Mouse (Mus musculus): ENCODE results near the gene Kti12. TPM values are rescaled to one million over a fixed set of nuclear protein-coding genes. Genes with fewer than 3 reads are reported as not detected.

Kti12 gene
- total and polyA plus RNA-seq, 3 experiments: 36.1 to 81.3 (median 66.0) TPM

- DNase-seq (ENCODE audit: extremely low read depth): peak; percentile 87
- peak within 1 kb of the TSS; percentile 98 for H3K27ac ChIP-seq (ENCODE audit: insufficient read depth, low read depth)
- in situ Hi-C loops (cut with MboI; ENCODE audit: low pct_ligation_motif_present, low pct_unique_long_range_greater_than_20kb, low sequenced_read_pairs): no loop called here
- no peaks in the 10 kb centered on the region for H3K9me3 ChIP-seq (replicated peaks; ENCODE audit: low read length)
- peaks cover 0 to 42% of the 10 kb centered on the region in 2 experiments; a peak in 2 of 4 replicates for H3K4me1 ChIP-seq (ENCODE audit: control insufficient read depth in 1 of 2, insufficient read depth in 2 of 2)
- dilution Hi-C loops (cut with MboI; ENCODE audit: extremely low pct_ligation_motif_present, extremely low pct_unique_long_range_greater_than_20kb, low sequenced_read_pairs): no loop called here
- H3K9ac ChIP-seq (ENCODE audit: insufficient read depth, low read depth): peak within 1 kb of the TSS; percentile 98
- peak within 1 kb of the TSS; percentile 83 for H3K4me2 ChIP-seq (ENCODE audit: insufficient read depth, low read depth, poor library complexity, severe bottlenecking)
- H3K36me3 ChIP-seq (replicated peaks in 1 of 2; ENCODE audit: control insufficient read depth in 1 of 2, insufficient read depth in 1 of 2, low read length in 1 of 2): peaks cover 8 to 25% of the 10 kb centered on the region in 2 experiments
- peaks cover 48% of the 10 kb centered on the region for H3K79me2 ChIP-seq (replicated peaks; ENCODE audit: control insufficient read depth, extremely low read depth, insufficient read depth, poor library complexity, severe bottlenecking)
- no peaks in the 10 kb centered on the region for H3K27me3 ChIP-seq (replicated peaks)
- peak within 1 kb of the TSS; percentile 72 to 89 (median 76) for H3K4me3 ChIP-seq (replicated peaks in 1 of 3; ENCODE audit: low read depth in 2 of 3, low read length in 2 of 3, poor library complexity in 1 of 3)
- TF ChIP-seq KAT2A (IDR thresholded peaks at IDR 0.05; ENCODE audit: insufficient replicate concordance, low read length) (peak; percentile 41; the same call in 1 of the 2 replicates), USF2 (conservative IDR thresholded peaks at IDR 0.05; ENCODE audit: low read depth, low read length) (no peak), ZKSCAN1 (IDR thresholded peaks at IDR 0.05; ENCODE audit: borderline replicate concordance, low read depth, low read length) (no peak), GABPA (IDR thresholded peaks at IDR 0.05; ENCODE audit: insufficient replicate concordance, low read depth, low read length) (no peak), ZC3H11A (IDR thresholded peaks at IDR 0.05; ENCODE audit: low read depth, low read length) (no peak), ETS1 (conservative IDR thresholded peaks at IDR 0.05; ENCODE audit: low read depth, low read length) (no peak; the same call in 1 of the 2 replicates), UBTF (IDR thresholded peaks at IDR 0.05; ENCODE audit: low read depth, low read length) (no peak), MAX (IDR thresholded peaks at IDR 0.05; ENCODE audit: low read length) (peak; percentile 45), BHLHE40 (IDR thresholded peaks at IDR 0.05; ENCODE audit: low read depth, low read length) (0 out of 2 replicates have a peak, but pooled peaks have one; percentile 6), RAD21 (IDR thresholded peaks at IDR 0.05; ENCODE audit: low read depth, low read length) (no peak), POLR2A (IDR thresholded peaks at IDR 0.05; ENCODE audit: low read depth, low read length) (peak; percentile 76), USF1 (IDR thresholded peaks at IDR 0.05; ENCODE audit: low read depth, low read length) (no peak), MXI1 (IDR thresholded peaks at IDR 0.05; ENCODE audit: low read depth, low read length) (peak; percentile 60; the same call in 1 of the 2 replicates), SMC3 (IDR thresholded peaks at IDR 0.05; ENCODE audit: low read depth, low read length) (no peak), NRF1 (IDR thresholded peaks at IDR 0.05; ENCODE audit: low read depth, low read length) (0 out of 2 replicates have a peak, but pooled peaks have one; percentile 11), MAZ (IDR thresholded peaks at IDR 0.05; ENCODE audit: low read depth, low read length) (peak; percentile 95), MEF2A (IDR thresholded peaks at IDR 0.05; ENCODE audit: borderline replicate concordance, low read depth, low read length) (0 out of 2 replicates have a peak, but pooled peaks have one; percentile 24), TBP (conservative IDR thresholded peaks at IDR 0.05; ENCODE audit: low read depth, low read length) (peak; percentile 97), SIN3A (IDR thresholded peaks at IDR 0.05; ENCODE audit: low read length) (peak; percentile 76; the same call in 1 of the 2 replicates), IRF4 (IDR thresholded peaks at IDR 0.05; ENCODE audit: low read depth, low read length) (peak; percentile 35; the same call in 1 of the 2 replicates), CHD2 (IDR thresholded peaks at IDR 0.05; ENCODE audit: low read length) (0 out of 2 replicates have a peak, but pooled peaks have one; percentile 49), CHD1 (IDR thresholded peaks at IDR 0.05; ENCODE audit: low read depth, low read length) (no peak; the same call in 1 of the 2 replicates), MAFK (IDR thresholded peaks at IDR 0.05; ENCODE audit: insufficient replicate concordance, low read length) (0 out of 2 replicates have a peak, but pooled peaks have one; percentile 8), POLR2AphosphoS2 (IDR thresholded peaks at IDR 0.05; ENCODE audit: low read depth, low read length) (peak; percentile 90; the same call in 1 of the 2 replicates), HCFC1 (IDR thresholded peaks at IDR 0.05; ENCODE audit: low read depth, low read length) (peak; percentile 79), E2F4 (IDR thresholded peaks at IDR 0.05; ENCODE audit: insufficient replicate concordance, low read depth, low read length) (peak; percentile 90; the same call in 1 of the 2 replicates), JUN (IDR thresholded peaks at IDR 0.05; ENCODE audit: insufficient read depth, low read depth, low read length) (no peak), MYC (IDR thresholded peaks at IDR 0.05; ENCODE audit: low read depth, low read length) (peak; percentile 7; the same call in 1 of the 2 replicates), RCOR1 (conservative IDR thresholded peaks at IDR 0.05; ENCODE audit: low read depth, low read length) (peak; percentile 72; the same call in 1 of the 2 replicates), PAX5 (IDR thresholded peaks at IDR 0.05; ENCODE audit: low read length) (no peak), JUND (conservative IDR thresholded peaks at IDR 0.05; ENCODE audit: low read depth, low read length) (no peak), TCF12 (IDR thresholded peaks at IDR 0.05; ENCODE audit: low read depth, low read length) (peak; percentile 71; the same call in 1 of the 2 replicates), CTCF (conservative IDR thresholded peaks at IDR 0.05 in 1 of 2, IDR thresholded peaks at IDR 0.05 in 1 of 2; ENCODE audit: low read depth in 2 of 2, low read length in 2 of 2) (no peak), ZMIZ1 (IDR thresholded peaks at IDR 0.05; ENCODE audit: low read depth, low read length) (peak; percentile 92), ELF1 (IDR thresholded peaks at IDR 0.05; ENCODE audit: low read depth, low read length) (no peak; the same call in 1 of the 2 replicates), EP300 (IDR thresholded peaks at IDR 0.05; ENCODE audit: low read length) (no peak), ZNF384 (IDR thresholded peaks at IDR 0.05; ENCODE audit: low read depth, low read length) (peak; percentile 98)
Observed at GRCm38 (mm10) chr4:108834115-108834970, 13.2 kb upstream of the Kti12 start, which contains the start of gene Txndc12. Txndc12 (plus strand) TSS chr4:108834601.

All from CH12.LX (cell line).